Mouse (Mus musculus): ENCODE measurements around the gene Chek2. TPM values are rescaled to one million over a fixed set of nuclear protein-coding genes. Genes with fewer than 3 reads are reported as not detected.

The Chek2 gene
- total and polyA plus RNA-seq, 3 experiments = 22.2 to 24.1 TPM; not detected in 1

DNA sequence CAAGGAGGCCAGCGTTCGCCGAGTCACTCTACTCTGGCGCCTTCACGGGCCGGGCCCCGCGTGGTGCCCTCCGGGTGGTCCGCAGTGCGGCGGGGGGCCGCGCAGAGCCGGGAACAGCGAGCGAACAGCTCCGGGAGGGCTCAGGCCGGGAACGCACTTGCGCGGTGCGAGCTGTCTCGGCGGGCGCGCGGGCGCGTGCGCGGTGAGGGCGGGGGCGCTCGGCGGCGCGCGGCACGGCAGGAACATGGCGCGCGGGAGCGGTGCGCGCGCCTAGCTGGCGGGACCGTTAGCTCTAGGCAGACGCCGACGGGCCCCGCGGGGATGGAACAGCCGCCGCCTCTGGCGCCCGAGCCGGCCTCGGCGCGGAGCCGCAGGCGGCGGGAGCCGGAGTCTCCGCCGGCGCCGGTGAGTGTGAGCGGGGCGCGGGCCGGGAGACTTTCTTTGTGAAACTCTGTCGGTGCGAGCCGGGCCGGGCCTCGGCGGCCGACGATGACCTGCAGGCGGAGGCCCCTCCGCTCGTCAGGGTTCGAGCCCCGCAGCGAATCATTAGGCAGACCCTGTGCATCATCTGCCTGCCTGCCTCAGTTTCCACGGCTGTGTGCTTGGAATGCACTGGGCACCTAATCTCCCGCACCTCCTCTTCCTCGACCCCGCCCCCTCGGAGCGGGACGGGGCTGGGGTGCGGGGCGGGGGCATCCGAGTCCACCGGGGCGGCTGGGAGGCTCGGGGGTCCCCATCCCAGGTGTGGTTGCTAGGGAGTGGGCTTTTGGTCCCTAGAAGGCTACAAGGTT, 40.0 kb downstream of the Chek2 start, which contains the start of gene Ttc28:
TSS of gene Ttc28 (plus strand) at position 220 of the 791 bp plus-strand sequence.
- Histone ChIP-seq H3K4me3 (ENCODE audit: control insufficient read depth in 1 of 2, insufficient read depth in 1 of 2, low read depth in 2 of 2, low read length in 2 of 2) (peak within 1 kb of the TSS; percentile 94 to 99), H3K4me1 (ENCODE audit: control insufficient read depth in 1 of 2, insufficient read depth in 2 of 2, low read length in 2 of 2) (peaks cover 0 to 4% of the 10 kb centered on the region in 2 experiments; a peak in 1 of 4 replicates), H3K9ac (ENCODE audit: control insufficient read depth, low read depth, low read length, poor library complexity, severe bottlenecking) (peak within 1 kb of the TSS; percentile 85), H3K36me3 (ENCODE audit: control insufficient read depth in 1 of 2, insufficient read depth in 2 of 2, low read length in 2 of 2) (peaks cover 2 to 3% of the 10 kb centered on the region in 2 experiments; a peak in 1 of 4 replicates), H3K27me3 (ENCODE audit: control insufficient read depth in 1 of 2, insufficient read depth in 2 of 2, low read length in 2 of 2) (no peaks in the 10 kb centered on the region), H3K79me2 (ENCODE audit: control insufficient read depth, insufficient read depth, low read length, poor library complexity) (peaks cover 3% of the 10 kb centered on the region; the same call in 1 of the 2 replicates), H3K9me3 (replicated peaks; ENCODE audit: insufficient read depth, low read length) (no peaks in the 10 kb centered on the region), H3K27ac (ENCODE audit: control insufficient read depth, low read depth, low read length) (no peak within 1 kb of the TSS)
- DNase-seq (ENCODE audit: low read depth, low spot score) = peak; percentile 80
- TF ChIP-seq SIN3A (IDR thresholded peaks at IDR 0.05; ENCODE audit: low read length) = peak; percentile 43; the same call in 1 of the 2 replicates
- peak; percentile 75 for TF ChIP-seq NRF1 (IDR thresholded peaks at IDR 0.05; ENCODE audit: insufficient read depth, low read depth, low read length, poor library complexity, severe bottlenecking)
- TF ChIP-seq TBP (IDR thresholded peaks at IDR 0.05; ENCODE audit: low read depth, low read length) = no peak
- TF ChIP-seq RCOR1 (IDR thresholded peaks at IDR 0.05; ENCODE audit: low read depth, low read length) = no peak
- peak in 1 of 2 experiments; percentile 59; a peak in 1 of 4 replicates for TF ChIP-seq POLR2A (IDR thresholded peaks at IDR 0.05; ENCODE audit: control insufficient read depth in 1 of 2, insufficient read depth in 1 of 2, low read depth in 1 of 2, low read length in 2 of 2, poor library complexity in 1 of 2)
- TF ChIP-seq JUND (IDR thresholded peaks at IDR 0.05; ENCODE audit: low read depth, low read length) = no peak
- TF ChIP-seq MYB (IDR thresholded peaks at IDR 0.05; ENCODE audit: low read depth, low read length) = no peak
- peak; percentile 12; the same call in 1 of the 2 replicates for TF ChIP-seq MXI1 (IDR thresholded peaks at IDR 0.05; ENCODE audit: low read depth, low read length)
- no peak for TF ChIP-seq ELF1 (IDR thresholded peaks at IDR 0.05; ENCODE audit: low read depth, low read length)
- TF ChIP-seq MAZ (IDR thresholded peaks at IDR 0.05; ENCODE audit: low read depth, low read length) = peak; percentile 56; the same call in 1 of the 2 replicates
- no peak for TF ChIP-seq TCF12 (IDR thresholded peaks at IDR 0.05; ENCODE audit: low read depth, low read length)
- TF ChIP-seq NELFE (IDR thresholded peaks at IDR 0.05; ENCODE audit: low read depth, low read length) = peak; percentile 42
- no peak for TF ChIP-seq MAX (IDR thresholded peaks at IDR 0.05; ENCODE audit: low read length)
- TF ChIP-seq ETS1 (IDR thresholded peaks at IDR 0.05; ENCODE audit: low read depth, low read length) = no peak
- TF ChIP-seq HCFC1 (IDR thresholded peaks at IDR 0.05; ENCODE audit: low read depth, low read length) = no peak

DNA sequence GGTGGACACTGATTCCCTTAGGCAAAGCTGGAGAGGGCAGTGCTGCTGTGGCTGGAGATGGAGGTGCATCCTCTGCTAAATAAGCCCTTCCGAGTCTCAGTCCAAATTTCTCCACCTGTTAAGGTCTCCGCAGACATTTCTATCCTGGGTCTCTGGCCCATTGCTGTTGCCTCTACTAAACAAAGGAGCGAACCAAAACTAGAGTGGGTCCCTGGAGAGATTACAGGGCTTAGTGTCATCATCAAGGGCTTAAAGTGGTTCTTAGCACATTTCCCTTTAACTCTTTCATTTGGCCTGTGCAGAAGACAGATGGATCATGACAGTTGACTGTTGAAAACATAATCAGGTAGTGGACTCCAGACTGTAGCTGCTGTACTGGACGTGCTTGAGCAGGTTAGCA, 48.8 kb downstream of the Chek2 start:
- H3K27ac ChIP-seq (ENCODE audit: control insufficient read depth, low read depth, low read length) = no peak overlapping the region
- no peaks in the 10 kb centered on the region for H3K79me2 ChIP-seq (ENCODE audit: control insufficient read depth, insufficient read depth, low read length, poor library complexity)
- H3K36me3 ChIP-seq (ENCODE audit: control insufficient read depth in 1 of 2, insufficient read depth in 2 of 2, low read length in 2 of 2) = no peaks in the 10 kb centered on the region
- H3K27me3 ChIP-seq (ENCODE audit: control insufficient read depth in 1 of 2, insufficient read depth in 2 of 2, low read length in 2 of 2) = no peaks in the 10 kb centered on the region
- H3K4me1 ChIP-seq (ENCODE audit: control insufficient read depth in 1 of 2, insufficient read depth in 2 of 2, low read length in 2 of 2) = no peaks in the 10 kb centered on the region
- H3K9ac ChIP-seq (ENCODE audit: control insufficient read depth, low read depth, low read length, poor library complexity, severe bottlenecking) = no peak overlapping the region
- TF ChIP-seq POLR2A (IDR thresholded peaks at IDR 0.05; ENCODE audit: control insufficient read depth in 1 of 2, insufficient read depth in 1 of 2, low read depth in 1 of 2, low read length in 2 of 2, poor library complexity in 1 of 2) = no peak
- no peak overlapping the region for H3K4me3 ChIP-seq (ENCODE audit: control insufficient read depth in 1 of 2, insufficient read depth in 1 of 2, low read depth in 2 of 2, low read length in 2 of 2)
- no peak for DNase-seq (ENCODE audit: low read depth, low spot score)
- no peaks in the 10 kb centered on the region for H3K9me3 ChIP-seq (replicated peaks; ENCODE audit: insufficient read depth, low read length)
